Mouse (Mus musculus): ENCODE data around the gene Lyz2. TPM values are rescaled to one million over a fixed set of nuclear protein-coding genes. Genes with fewer than 3 reads are reported as not detected.

The Lyz2 gene
- total and polyA plus RNA-seq, 3 experiments, result 0.17 TPM; not detected in 2

DNA sequence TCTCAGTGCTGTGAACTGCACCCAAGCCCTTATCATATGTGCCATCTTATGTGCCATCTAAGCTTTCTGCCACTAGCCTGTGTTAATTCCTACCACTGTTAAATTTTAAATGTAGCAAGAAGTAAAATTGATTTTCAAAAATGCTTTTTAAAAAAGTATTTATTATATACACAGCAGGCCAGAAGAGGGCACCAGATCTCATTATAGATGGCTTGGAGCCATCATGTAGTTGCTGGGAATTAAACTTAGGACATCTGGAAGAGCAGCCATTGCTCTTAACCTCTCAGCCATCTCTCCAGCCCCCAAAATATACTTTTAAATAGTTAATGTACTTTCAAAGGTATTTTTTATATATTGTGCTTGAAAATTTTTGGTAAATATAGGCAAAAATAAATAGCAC lies 10.1 kb downstream of the Lyz2 start:
- DNase-seq (ENCODE audit: extremely low read depth), result peak; percentile 9
- dilution Hi-C loops (cut with MboI; ENCODE audit: extremely low pct_ligation_motif_present, extremely low pct_unique_long_range_greater_than_20kb, low sequenced_read_pairs), result no loop called here

DNA sequence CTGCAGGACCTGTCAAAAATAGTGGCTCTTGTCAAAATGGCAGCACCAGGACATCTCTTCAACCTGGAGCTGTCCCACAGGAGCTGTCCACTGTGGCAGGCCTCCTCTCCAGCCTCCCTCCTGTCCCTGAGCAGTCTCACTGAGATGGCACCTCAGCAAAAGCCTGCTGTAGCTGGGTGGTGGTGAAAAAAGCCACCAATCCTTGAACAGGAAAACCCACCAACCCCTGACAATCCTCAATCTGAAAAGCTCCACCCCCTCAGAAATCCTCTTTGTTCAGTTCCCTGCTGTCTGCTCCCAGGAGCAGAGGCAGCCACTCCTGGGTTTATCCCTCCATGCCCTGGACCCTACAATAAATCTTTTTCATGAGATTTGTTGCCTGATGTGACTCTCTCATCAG lies 22.3 kb downstream of the Lyz2 start:
- Histone ChIP-seq H3K4me1 (ENCODE audit: control insufficient read depth in 1 of 2, insufficient read depth in 2 of 2) (no peaks in the 10 kb centered on the region), H3K27me3 (replicated peaks) (no peaks in the 10 kb centered on the region), H3K27ac (ENCODE audit: insufficient read depth, low read depth) (no peak overlapping the region), H3K9ac (ENCODE audit: insufficient read depth, low read depth) (no peak overlapping the region), H3K79me2 (replicated peaks; ENCODE audit: control insufficient read depth, extremely low read depth, insufficient read depth, poor library complexity, severe bottlenecking) (no peaks in the 10 kb centered on the region), H3K9me3 (replicated peaks; ENCODE audit: low read length) (peaks cover 8% of the 10 kb centered on the region), H3K36me3 (replicated peaks in 1 of 2; ENCODE audit: control insufficient read depth in 1 of 2, insufficient read depth in 1 of 2, low read length in 1 of 2) (no peaks in the 10 kb centered on the region), H3K4me3 (replicated peaks in 1 of 3; ENCODE audit: low read depth in 2 of 3, low read length in 2 of 3, poor library complexity in 1 of 3) (no peak overlapping the region), H3K4me2 (ENCODE audit: insufficient read depth, low read depth, poor library complexity, severe bottlenecking) (no peak overlapping the region)
- TF ChIP-seq USF2 (conservative IDR thresholded peaks at IDR 0.05; ENCODE audit: low read depth, low read length) (no peak), RCOR1 (conservative IDR thresholded peaks at IDR 0.05; ENCODE audit: low read depth, low read length) (no peak), MAFK (IDR thresholded peaks at IDR 0.05; ENCODE audit: insufficient replicate concordance, low read length) (no peak), SMC3 (IDR thresholded peaks at IDR 0.05; ENCODE audit: low read depth, low read length) (no peak), MAX (IDR thresholded peaks at IDR 0.05; ENCODE audit: low read length) (no peak), IRF4 (IDR thresholded peaks at IDR 0.05; ENCODE audit: low read depth, low read length) (no peak), NRF1 (IDR thresholded peaks at IDR 0.05; ENCODE audit: low read depth, low read length) (no peak), POLR2A (IDR thresholded peaks at IDR 0.05; ENCODE audit: low read depth, low read length) (no peak), KAT2A (IDR thresholded peaks at IDR 0.05; ENCODE audit: insufficient replicate concordance, low read length) (no peak), CTCF (conservative IDR thresholded peaks at IDR 0.05 in 1 of 2, IDR thresholded peaks at IDR 0.05 in 1 of 2; ENCODE audit: low read depth in 2 of 2, low read length in 2 of 2) (no peak), ETS1 (conservative IDR thresholded peaks at IDR 0.05; ENCODE audit: low read depth, low read length) (no peak), ELF1 (IDR thresholded peaks at IDR 0.05; ENCODE audit: low read depth, low read length) (no peak), USF1 (IDR thresholded peaks at IDR 0.05; ENCODE audit: low read depth, low read length) (no peak), POLR2AphosphoS2 (IDR thresholded peaks at IDR 0.05; ENCODE audit: low read depth, low read length) (no peak), PAX5 (IDR thresholded peaks at IDR 0.05; ENCODE audit: low read length) (no peak), JUND (conservative IDR thresholded peaks at IDR 0.05; ENCODE audit: low read depth, low read length) (no peak), ZMIZ1 (IDR thresholded peaks at IDR 0.05; ENCODE audit: low read depth, low read length) (no peak), BHLHE40 (IDR thresholded peaks at IDR 0.05; ENCODE audit: low read depth, low read length) (no peak), E2F4 (IDR thresholded peaks at IDR 0.05; ENCODE audit: insufficient replicate concordance, low read depth, low read length) (no peak)
- dilution Hi-C loops (cut with MboI; ENCODE audit: extremely low pct_ligation_motif_present, extremely low pct_unique_long_range_greater_than_20kb, low sequenced_read_pairs) (no loop called here), in situ Hi-C loops (cut with MboI; ENCODE audit: low pct_ligation_motif_present, low pct_unique_long_range_greater_than_20kb, low sequenced_read_pairs) (loop anchor here (25.0 kb wide), 1 partner anchor 177 kb away; no protein-coding TSS in a partner anchor)
- DNase-seq (ENCODE audit: extremely low read depth), result no peak

More for the DNA sequence above, 10.1 kb downstream of the Lyz2 start:
- H3K79me2 ChIP-seq (replicated peaks; ENCODE audit: control insufficient read depth, extremely low read depth, insufficient read depth, poor library complexity, severe bottlenecking), result no peaks in the 10 kb centered on the region
- no peak overlapping the region for H3K4me3 ChIP-seq (replicated peaks in 1 of 3; ENCODE audit: low read depth in 2 of 3, low read length in 2 of 3, poor library complexity in 1 of 3)
- H3K9me3 ChIP-seq (replicated peaks; ENCODE audit: low read length), result no peaks in the 10 kb centered on the region
- no peak for TF ChIP-seq E2F4 (IDR thresholded peaks at IDR 0.05; ENCODE audit: insufficient replicate concordance, low read depth, low read length)
- no peak for TF ChIP-seq NRF1 (IDR thresholded peaks at IDR 0.05; ENCODE audit: low read depth, low read length)
- TF ChIP-seq RAD21 (IDR thresholded peaks at IDR 0.05; ENCODE audit: low read depth, low read length), result peak; percentile 41
- no peak for TF ChIP-seq RCOR1 (conservative IDR thresholded peaks at IDR 0.05; ENCODE audit: low read depth, low read length)
- no peak for TF ChIP-seq JUN (IDR thresholded peaks at IDR 0.05; ENCODE audit: insufficient read depth, low read depth, low read length)
- peak; percentile 42 for TF ChIP-seq SMC3 (IDR thresholded peaks at IDR 0.05; ENCODE audit: low read depth, low read length)
- TF ChIP-seq ZC3H11A (IDR thresholded peaks at IDR 0.05; ENCODE audit: low read depth, low read length), result no peak
- no peak for TF ChIP-seq ZKSCAN1 (IDR thresholded peaks at IDR 0.05; ENCODE audit: borderline replicate concordance, low read depth, low read length)
- TF ChIP-seq USF2 (conservative IDR thresholded peaks at IDR 0.05; ENCODE audit: low read depth, low read length), result no peak
- TF ChIP-seq JUND (conservative IDR thresholded peaks at IDR 0.05; ENCODE audit: low read depth, low read length), result no peak
- TF ChIP-seq EP300 (IDR thresholded peaks at IDR 0.05; ENCODE audit: low read length), result no peak
- no peak for TF ChIP-seq MAFK (IDR thresholded peaks at IDR 0.05; ENCODE audit: insufficient replicate concordance, low read length)
- TF ChIP-seq IRF4 (IDR thresholded peaks at IDR 0.05; ENCODE audit: low read depth, low read length), result no peak
- TF ChIP-seq CTCF (conservative IDR thresholded peaks at IDR 0.05 in 1 of 2, IDR thresholded peaks at IDR 0.05 in 1 of 2; ENCODE audit: low read depth in 2 of 2, low read length in 2 of 2), result peak in 1 of 2 experiments; percentile 58; a peak in 2 of 4 replicates
- H3K9ac ChIP-seq (ENCODE audit: insufficient read depth, low read depth), result no peak overlapping the region
- in situ Hi-C loops (cut with MboI; ENCODE audit: low pct_ligation_motif_present, low pct_unique_long_range_greater_than_20kb, low sequenced_read_pairs), result loop anchor here (25.0 kb wide), 1 partner anchor 165 kb away; no protein-coding TSS in a partner anchor
- H3K4me1 ChIP-seq (ENCODE audit: control insufficient read depth in 1 of 2, insufficient read depth in 2 of 2), result no peaks in the 10 kb centered on the region
- H3K4me2 ChIP-seq (ENCODE audit: insufficient read depth, low read depth, poor library complexity, severe bottlenecking), result no peak overlapping the region
- no peaks in the 10 kb centered on the region for H3K27me3 ChIP-seq (replicated peaks)
- H3K27ac ChIP-seq (ENCODE audit: insufficient read depth, low read depth), result no peak overlapping the region
- no peaks in the 10 kb centered on the region for H3K36me3 ChIP-seq (replicated peaks in 1 of 2; ENCODE audit: control insufficient read depth in 1 of 2, insufficient read depth in 1 of 2, low read length in 1 of 2)
